Mouse (Mus musculus): ENCODE results near the gene Klc3. TPM values are rescaled to one million over a fixed set of nuclear protein-coding genes. Genes with fewer than 3 reads are reported as not detected.
A peak's percentile ranks its signal among the peaks of the same experiment; 100 is the strongest.

Gene Klc3
- total RNA-seq, 2 experiments from 2014 or later: 0.25 to 0.38 TPM

DNA sequence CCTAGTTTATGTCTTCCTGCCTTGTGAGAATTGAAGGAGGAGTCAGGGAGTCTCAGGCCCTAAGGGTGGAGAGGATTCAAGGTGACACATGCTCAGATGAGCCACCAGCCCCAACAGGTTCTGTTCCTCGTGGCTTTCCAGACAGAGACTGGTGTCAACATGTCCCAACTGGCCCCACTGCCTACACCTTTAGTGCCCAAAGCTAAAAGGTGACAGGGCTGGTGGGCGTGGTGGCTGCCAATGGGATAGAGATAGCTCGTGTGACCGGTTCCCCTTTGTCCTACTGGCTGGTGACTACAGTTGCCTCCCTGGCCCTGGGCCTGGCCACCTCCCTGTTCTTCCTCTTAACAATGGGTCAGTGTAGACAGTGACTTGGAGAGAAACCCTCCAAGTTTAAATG is 38.5 kb downstream of the Klc3 start:
- intact Hi-C loops (cut with DNase I): no loop called here
- DNase-seq: peak in 1 of 2 experiments; percentile 1

DNA sequence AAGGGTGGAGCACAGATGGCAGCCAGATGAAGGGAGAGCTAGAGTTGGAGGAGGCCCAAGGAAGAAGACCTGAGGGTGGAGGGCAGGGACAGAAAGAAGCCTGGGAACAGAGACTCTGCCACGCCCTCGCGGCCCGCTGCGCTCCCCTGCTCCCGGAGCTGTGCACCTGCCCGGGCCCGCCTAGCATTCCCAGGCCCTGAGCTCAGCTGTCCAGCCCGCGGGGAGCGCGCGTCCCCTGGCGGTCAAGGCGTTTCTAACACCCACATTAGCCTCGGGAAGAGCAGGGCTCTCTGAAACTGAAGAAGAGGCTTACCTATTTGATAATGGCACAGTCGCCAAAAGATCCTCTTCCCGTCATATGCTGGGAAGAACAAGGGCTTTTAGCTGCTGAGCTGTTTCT is 40.0 kb downstream of the Klc3 start:
- intact Hi-C loops (cut with DNase I): no loop called here
- DNase-seq: peak; percentile 60 to 77

GRCm38 (mm10) chr7:19362276-19362675 is 41.6 kb downstream of the Klc3 start:
- DNase-seq: no peak
- intact Hi-C loops (cut with DNase I): no loop called here

DNA sequence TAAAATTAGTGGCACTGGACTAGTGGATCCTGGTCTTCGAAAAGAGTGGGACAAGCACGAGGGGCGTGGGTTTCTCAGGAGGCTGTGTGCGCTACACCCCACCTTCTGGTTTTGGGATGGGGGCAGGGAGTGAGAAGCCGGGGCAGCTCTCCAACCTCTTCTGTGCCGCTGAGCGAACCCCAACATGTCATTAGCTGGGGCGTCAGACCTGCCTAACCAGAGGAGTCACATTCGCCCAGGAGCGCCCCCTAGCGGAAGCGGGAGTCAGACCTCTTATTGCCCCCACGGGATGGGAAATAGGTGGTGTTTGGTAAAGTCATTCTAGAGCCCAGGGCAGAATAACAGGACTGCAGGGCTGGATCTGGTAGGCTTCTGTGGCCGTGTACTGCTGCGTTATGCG is 42.2 kb downstream of the Klc3 start:
- intact Hi-C loops (cut with DNase I): no loop called here
- peak; percentile 76 to 77 for DNase-seq

DNA sequence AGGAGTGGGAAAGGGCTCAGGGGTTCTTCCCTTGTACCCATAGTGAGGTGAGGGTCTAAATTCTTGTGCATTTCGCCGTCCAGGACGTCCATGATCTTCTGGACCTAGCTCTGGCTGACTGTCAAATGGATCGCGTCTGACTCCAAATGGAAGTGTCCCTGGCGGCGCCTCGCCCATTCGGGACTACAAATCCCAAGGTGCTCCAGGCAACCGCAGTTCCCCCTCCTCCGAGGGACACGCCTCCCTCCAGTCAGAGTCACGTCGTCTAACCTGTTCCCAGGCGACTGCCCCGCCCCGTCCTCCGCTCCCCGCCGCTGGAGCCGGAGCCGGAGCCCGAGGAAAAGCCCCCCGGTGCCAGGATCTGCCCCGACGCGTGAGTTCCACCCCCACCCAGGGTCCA is 43.0 kb downstream of the Klc3 start:
- peak; percentile 86 to 89 for DNase-seq
- intact Hi-C loops (cut with DNase I): no loop called here

DNA sequence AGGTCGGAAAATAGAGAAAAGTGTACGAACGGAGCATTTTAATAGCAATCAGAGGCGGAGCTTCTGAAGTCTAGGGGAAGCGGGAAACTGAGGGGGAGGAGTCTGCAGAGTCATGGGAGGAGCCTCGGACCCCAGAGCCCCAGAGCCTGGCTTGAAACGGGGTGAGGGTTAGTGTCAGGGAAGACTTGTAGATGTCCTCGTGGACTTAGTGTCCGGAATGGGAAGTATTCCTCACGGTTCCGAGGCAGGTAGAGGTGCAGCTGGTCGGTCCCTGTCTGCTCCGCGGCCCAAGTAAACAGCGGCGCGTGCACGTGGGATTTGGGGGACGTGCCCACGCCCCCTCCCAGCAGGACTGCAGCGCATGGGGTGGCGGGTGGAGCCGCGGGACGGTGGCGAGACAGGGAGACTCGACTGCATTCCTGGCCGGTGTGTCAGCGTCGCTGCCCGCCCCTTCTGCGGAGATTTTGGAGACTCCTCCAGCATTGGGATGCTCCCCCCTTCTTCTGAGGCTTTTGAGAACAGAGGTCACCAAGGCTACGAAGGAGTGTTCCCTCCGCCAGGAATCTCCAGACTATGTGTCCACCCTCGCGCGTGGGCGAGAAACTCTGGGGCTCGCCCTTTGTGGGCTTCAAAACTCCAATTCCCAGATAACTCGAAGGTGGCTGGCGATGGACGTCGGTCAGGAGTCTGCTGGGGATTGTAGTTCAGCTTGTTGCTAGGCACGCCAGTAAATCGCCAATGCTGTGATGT is 43.8 kb downstream of the Klc3 start:
- intact Hi-C loops (cut with DNase I): no loop called here
- peak; percentile 58 to 68 for DNase-seq

DNA sequence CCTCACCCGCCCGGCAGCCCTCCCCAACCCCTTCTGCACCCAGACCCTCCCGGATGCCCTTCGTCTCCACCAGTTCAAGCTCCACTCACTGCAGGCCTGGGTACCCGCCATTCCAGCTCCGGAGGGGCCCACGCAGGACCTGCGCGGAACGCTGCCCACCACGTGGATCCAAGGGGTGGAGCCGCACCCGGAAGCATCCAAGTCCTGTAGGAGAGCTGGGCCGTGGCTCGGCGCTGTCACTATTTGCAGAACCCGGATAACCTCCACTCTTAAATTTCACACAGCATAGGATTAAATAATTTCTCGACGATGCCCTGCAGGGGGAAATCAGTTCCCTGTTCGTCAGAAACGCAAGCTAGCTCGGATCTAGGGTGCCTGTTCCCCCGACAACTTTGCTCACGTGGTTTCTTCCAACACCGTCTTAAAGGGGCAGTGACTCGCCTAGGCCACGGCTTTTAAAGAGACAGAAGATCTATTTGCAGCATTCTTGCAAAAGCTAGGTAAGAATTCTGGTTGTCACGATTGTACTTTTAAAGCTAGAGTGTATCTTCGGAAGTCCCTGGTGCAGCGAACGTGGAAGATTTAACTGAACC is 44.5 kb downstream of the Klc3 start, which contains the start of the genes Cd3eap and Ppp1r13l:
Gene Cd3eap, minus strand, starts transcription at position 185 of the 593 bp plus-strand sequence.
Gene Ppp1r13l, plus strand, starts transcription at position 451 of the 593 bp plus-strand sequence.
- DNase-seq: peak; percentile 83 to 87
- intact Hi-C loops (cut with DNase I): no loop called here

GRCm38 (mm10) chr7:19358634-19359033 is 45.3 kb downstream of the Klc3 start:
- DNase-seq: no peak
- intact Hi-C loops (cut with DNase I): no loop called here

DNA sequence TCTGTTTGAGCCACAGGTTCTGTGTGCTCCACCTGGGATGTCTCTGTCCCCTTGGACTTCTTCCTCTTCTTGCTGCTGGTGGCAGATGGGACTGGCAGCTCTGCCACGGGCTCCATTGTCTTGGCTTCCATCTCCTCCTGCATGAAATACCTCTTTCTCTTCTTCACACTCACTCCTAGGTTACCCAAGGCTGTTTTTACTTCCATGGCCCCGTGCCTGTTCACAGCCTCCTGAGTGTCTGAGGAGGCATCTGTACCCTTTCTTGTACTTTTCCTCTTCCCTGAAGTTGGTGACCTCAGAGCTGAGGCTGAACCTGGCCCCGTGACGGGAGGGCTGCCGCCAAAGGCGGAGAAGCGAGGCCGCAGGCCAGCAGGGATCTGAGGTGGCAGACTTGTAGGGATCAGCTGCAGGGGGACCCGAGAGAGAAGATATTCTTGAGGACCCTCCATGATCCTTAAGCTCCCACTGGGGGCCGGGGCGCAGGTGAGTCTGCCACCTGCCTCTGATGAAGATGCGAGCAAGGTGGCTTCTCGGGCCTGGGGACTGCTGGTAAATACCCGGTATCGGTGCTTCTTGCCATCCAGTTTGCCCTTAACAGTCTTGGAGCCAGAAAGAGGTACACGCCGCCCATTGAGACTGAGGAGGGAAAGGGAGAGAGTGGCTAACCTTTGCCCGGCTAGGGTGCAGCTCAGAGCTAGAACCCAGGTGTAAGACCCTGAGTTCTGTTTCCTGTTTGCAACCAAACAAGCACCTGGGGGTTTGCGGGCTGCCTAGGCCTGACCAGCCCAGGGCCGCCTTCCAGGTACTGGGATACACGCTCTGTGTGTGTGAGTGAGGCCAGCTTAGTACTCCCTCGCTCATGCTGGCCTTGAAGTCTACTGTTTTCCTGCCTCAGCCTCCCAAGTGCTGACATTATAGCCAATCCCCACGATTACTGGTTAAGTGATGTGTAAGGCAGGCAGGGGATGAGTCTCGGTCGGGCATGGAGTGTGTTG is 46.2 kb downstream of the Klc3 start:
- intact Hi-C loops (cut with DNase I): no loop called here
- DNase-seq: peak in 1 of 2 experiments; percentile 2

GRCm38 (mm10) chr7:19356311-19356710 is 47.6 kb downstream of the Klc3 start:
- DNase-seq: peak in 1 of 2 experiments; percentile 2
- intact Hi-C loops (cut with DNase I): no loop called here

DNA sequence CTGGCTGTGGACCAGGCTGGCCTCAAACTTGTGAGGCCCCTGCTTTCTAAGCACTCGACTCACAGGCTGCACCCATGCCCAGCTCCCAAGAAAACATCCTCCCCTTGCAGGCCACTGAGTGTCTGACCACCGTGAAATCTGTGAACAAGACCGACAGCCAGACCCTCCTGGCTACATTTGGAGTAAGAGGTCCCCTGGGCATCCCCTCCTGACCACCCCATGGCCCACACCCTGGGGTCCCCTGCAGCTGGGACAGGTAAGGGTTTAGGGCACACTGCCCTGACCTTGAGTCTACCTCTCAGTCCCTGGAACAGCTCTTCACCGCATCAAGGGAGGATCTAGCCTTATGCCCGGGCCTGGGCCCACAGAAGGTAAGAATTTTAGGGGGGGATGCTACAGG is 48.9 kb downstream of the Klc3 start:
- DNase-seq: no peak
- intact Hi-C loops (cut with DNase I): no loop called here

DNA sequence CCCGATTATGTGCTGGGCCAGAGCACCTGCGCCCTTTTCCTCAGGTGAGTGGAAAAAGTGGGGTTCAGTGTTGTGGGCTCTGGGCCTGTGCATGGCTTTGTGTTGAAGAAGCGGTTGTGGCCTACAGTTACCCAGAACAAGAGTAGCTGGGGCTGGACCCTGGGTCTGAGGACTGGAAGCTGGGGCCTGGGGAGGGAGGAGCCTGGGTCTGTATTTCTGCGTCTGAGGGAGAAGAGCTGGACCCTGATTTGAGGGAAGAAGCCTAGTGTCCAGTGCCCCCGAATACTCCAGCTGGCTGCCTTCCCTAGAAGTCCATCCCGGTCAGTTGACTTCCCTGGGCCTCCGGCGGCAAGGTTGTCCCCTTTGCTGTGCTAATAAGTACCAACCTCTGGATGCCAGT is 53.7 kb downstream of the Klc3 start:
- intact Hi-C loops (cut with DNase I): no loop called here
- DNase-seq: peak in 1 of 2 experiments; percentile 3

GRCm38 (mm10) chr7:19349188-19349915 is 54.6 kb downstream of the Klc3 start:
- DNase-seq: peak in 1 of 2 experiments; percentile 4
- intact Hi-C loops (cut with DNase I): no loop called here

DNA sequence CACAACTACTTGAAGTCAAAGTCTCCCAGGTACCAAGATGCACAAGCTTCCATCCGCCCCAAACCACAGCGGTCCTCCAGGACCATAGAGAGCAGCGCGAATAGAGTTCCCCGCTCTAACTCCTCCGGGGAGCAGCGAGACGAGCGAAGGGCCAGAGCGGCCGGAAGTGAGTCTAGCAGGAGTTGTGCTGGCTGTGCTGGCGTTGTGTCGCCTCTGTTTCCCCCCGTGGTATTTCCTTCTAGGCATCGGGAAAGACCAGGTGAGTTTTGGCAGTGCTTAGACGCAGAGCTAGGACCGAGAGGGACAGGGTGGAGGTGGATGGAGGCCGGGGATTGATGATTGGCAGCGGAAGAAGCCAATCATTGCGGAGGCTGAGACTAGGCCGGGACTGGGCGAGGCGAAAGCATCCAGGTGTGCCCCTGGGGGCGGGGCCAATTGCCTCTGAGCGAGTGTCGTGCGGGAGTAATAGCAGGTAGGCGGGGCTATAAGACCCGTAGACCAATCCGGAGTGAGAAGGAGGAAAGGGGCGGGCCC is 58.9 kb downstream of the Klc3 start:
- intact Hi-C loops (cut with DNase I): loop anchor here (5.0 kb wide), 1 partner anchor 168 kb away; the partner anchor contains the start of gene Eml2
- peak; percentile 87 to 93 for DNase-seq

Small RNA genes lying within 50 kb of the gene (microRNA-seq; reads per million reads assigned to microRNA genes)
- gene Mir343: 0 reads per million in 2 experiments

Other genes starting within 250 kb of the Klc3 start
- gene Gipr, start 238.0 kb downstream of the Klc3 start, total RNA-seq (2021): not detected
- gene Eml2, start 227.7 kb downstream of the Klc3 start, total RNA-seq (2021): 1 to 10 TPM; 9.6 to 10.0 TPM
- gene Gpr4, start 191.6 kb downstream of the Klc3 start, total RNA-seq (2021): 1 to 10 TPM; 2.2 to 2.6 TPM
- 10 to 100 TPM; 36.9 to 39.9 TPM for gene Opa3, start 175.8 kb downstream of the Klc3 start, total RNA-seq (2021)
- gene Vasp, start 132.3 kb downstream of the Klc3 start, total RNA-seq (2021): 10 to 100 TPM; 15.9 to 20.6 TPM
- gene Ppm1n, start 124.0 kb downstream of the Klc3 start, total RNA-seq (2021): under 1 TPM in 1 of 2 experiments, not detected in 1; 0.35 TPM
- gene Rtn2, start 121.5 kb downstream of the Klc3 start, total RNA-seq (2021): 1,000 to 10,000 TPM in 1 of 2 experiments, 100 to 1,000 TPM in 1; 974 to 1,054 TPM
- under 1 TPM; 0.15 to 0.31 TPM for gene Fosb, start 94.1 kb downstream of the Klc3 start, total RNA-seq (2021)
- 10 to 100 TPM; 24.5 to 29.0 TPM for gene Ercc1, start 59.3 kb downstream of the Klc3 start, total RNA-seq (2021)
- gene Cd3eap, start 44.6 kb downstream of the Klc3 start, total RNA-seq (2021): 10 to 100 TPM in 1 of 2 experiments, 1 to 10 TPM in 1; 9.3 to 10.2 TPM
- 1 to 10 TPM; 2.4 to 2.6 TPM for gene Ppp1r13l, start 44.4 kb downstream of the Klc3 start, total RNA-seq (2021)
- gene Ercc2, start 22.1 kb downstream of the Klc3 start, total RNA-seq (2021): 1 to 10 TPM; 8.5 to 9.8 TPM
- gene Ckm, start 672 bp upstream of the Klc3 start, total RNA-seq (2021): over 10,000 TPM; 41,999 to 48,159 TPM
- 10 to 100 TPM; 14.9 to 15.5 TPM for gene Mark4, start 54.7 kb upstream of the Klc3 start, total RNA-seq (2021)
- gene Exoc3l2, start 59.2 kb upstream of the Klc3 start, total RNA-seq (2021): under 1 TPM; 0.51 to 0.72 TPM
- 1 to 10 TPM; 1.5 to 1.7 TPM for gene Bloc1s3, start 104.3 kb upstream of the Klc3 start, total RNA-seq (2021)
- 1 to 10 TPM; 6.4 to 8.8 TPM for gene Trappc6a, start 104.3 kb upstream of the Klc3 start, total RNA-seq (2021)
- gene Nkpd1, start 113.7 kb upstream of the Klc3 start, total RNA-seq (2021): not detected
- gene Ppp1r37, start 159.0 kb upstream of the Klc3 start, total RNA-seq (2021): 10 to 100 TPM; 34.8 to 41.4 TPM
- under 1 TPM; 0.23 to 0.44 TPM for gene Zfp296, start 173.2 kb upstream of the Klc3 start, total RNA-seq (2021)
- 10 to 100 TPM; 59.1 to 65.1 TPM for gene Gemin7, start 173.5 kb upstream of the Klc3 start, total RNA-seq (2021)
- gene Clasrp, start 200.4 kb upstream of the Klc3 start, total RNA-seq (2021): 10 to 100 TPM; 10.9 to 12.0 TPM
- gene Relb, start 225.3 kb upstream of the Klc3 start, total RNA-seq (2021): 1 to 10 TPM; 5.1 to 6.0 TPM

All from gastrocnemius, postnatal 36 days (tissue).